In genomic region chr11:3266079-3266685, GRCm38 (mm10) we compare ENCODE assay signal across 8 mouse cellular contexts. TPM values are rescaled to one million over a fixed set of nuclear protein-coding genes. Genes with fewer than 3 reads are reported as not detected.
DNase-seq lines count a peak whose midpoint lies in the region; ATAC-seq lines count a peak whose summit lies in the region.

Gene Drg1, minus strand, starts transcription at chr11:3266415.

- DNase-seq in WW6 (ENCODE audit: low read depth, low spot score), result peak; percentile 97
- DNase-seq in cerebellum, postnatal 4 days (ENCODE audit: low spot score in 2 of 2), result peak; percentile 94 to 95
- peak; percentile 93 for DNase-seq in gastrocnemius, adult 18-20 months (ENCODE audit: low spot score)
- peak; percentile 90 to 93 for DNase-seq in left cerebral cortex, adult 18-20 months (ENCODE audit: low spot score in 2 of 2)
- DNase-seq in right cerebral cortex, adult 18-20 months, result peak; percentile 95
- peak; percentile 77 for DNase-seq in urinary bladder, postnatal 10 days (ENCODE audit: low spot score)

- H3K4me3 ChIP-seq in hindbrain, embryonic 16.5 days (ENCODE audit: low read length), result peak within 1 kb of the TSS; percentile 77
- H3K4me3 ChIP-seq in macrophage (ENCODE audit: inconsistent target), result peak within 1 kb of the TSS; percentile 94

- ATAC-seq in hindbrain, embryonic 16.5 days, result peak; percentile 99

- H3K79me2 ChIP-seq in macrophage (ENCODE audit: inconsistent target), result peaks cover 40% of the 10 kb centered on the region

- H3K4me1 ChIP-seq in hindbrain, embryonic 16.5 days (ENCODE audit: control insufficient read depth, insufficient read depth, low read depth, low read length), result peaks cover 20% of the 10 kb centered on the region

- peak within 1 kb of the TSS; percentile 84 for H3K9ac ChIP-seq in hindbrain, embryonic 16.5 days (ENCODE audit: low read depth, low read length)

- H3K4me2 ChIP-seq in hindbrain, embryonic 16.5 days (ENCODE audit: low read length), result peak within 1 kb of the TSS; percentile 66

- H3K36me3 ChIP-seq in hindbrain, embryonic 16.5 days (ENCODE audit: control insufficient read depth, insufficient read depth, low read length), result peaks cover 12% of the 10 kb centered on the region
- H3K36me3 ChIP-seq in macrophage (ENCODE audit: inconsistent target), result peaks cover 23% of the 10 kb centered on the region

- no peaks in the 10 kb centered on the region for H3K27me3 ChIP-seq in hindbrain, embryonic 16.5 days (replicated peaks; ENCODE audit: control insufficient read depth, insufficient read depth, low read length)

- H3K27ac ChIP-seq in hindbrain, embryonic 16.5 days (ENCODE audit: low read depth, low read length), result peak within 1 kb of the TSS; percentile 91
- peak within 1 kb of the TSS; percentile 46 for H3K27ac ChIP-seq in macrophage

- no peaks in the 10 kb centered on the region for H3K9me3 ChIP-seq in hindbrain, embryonic 16.5 days (ENCODE audit: control insufficient read depth, low read length)

- WGBS in hindbrain, embryonic 16.5 days, result under 1% methylated on average over 63 of the region's 72 CpGs
- under 1% methylated on average over 72 of the region's 72 CpGs for WGBS in macrophage (ENCODE audit: missing documents)

RNA-seq across cellular contexts. Expression of gene Drg1, which starts in this region (rescaled TPM):
- total RNA-seq in gastrocnemius, adult 18-20 months (2021), result 10 to 100 TPM; 44.5 to 45.0 TPM
- polyA plus RNA-seq in hindbrain, embryonic 16.5 days (2015; fragmentation: Nextera tagmentation; extraction: Ambion mirVana), result 207 and 210 TPM in 2 replicates
- total RNA-seq in left cerebral cortex, adult 18-20 months (2021), result 10 to 100 TPM; 90.8 to 93.6 TPM
- total RNA-seq in macrophage (2018; cell fraction: chromatin; rRNA removed), result 10 to 100 TPM; 15.6 to 71.1 (median 52.5) TPM
- 10 to 100 TPM; 54.2 to 80.4 (median 68.0) TPM for total RNA-seq in macrophage (2018; cell fraction: cytosol; rRNA removed)
- 10 to 100 TPM; 23.4 to 88.7 (median 45.6) TPM for total RNA-seq in macrophage (2018; cell fraction: nucleus; rRNA removed)
- polyA plus RNA-seq in macrophage (2018), result 60.1 to 104 TPM (median 88.3 TPM) in 3 replicates

Comparison
In these comparisons a context has a peak if more than half of its experiments do, and no peak if none do; other contexts are left out.
1. Peak in every context shown above with its lines: DNase-seq, ATAC-seq, H3K4me3 ChIP-seq and H3K27ac ChIP-seq.